Mouse (Mus musculus): ENCODE measurements around the gene Ercc1. TPM values are rescaled to one million over a fixed set of nuclear protein-coding genes. Genes with fewer than 3 reads are reported as not detected.

Ercc1 gene
- polyA plus RNA-seq, 1 experiment from 2014 or later, result 108 TPM

MicroRNA genes within 50 kb of the gene (microRNA counts, 519-probe panel; counts per million panel counts)
- microRNA mmu-miR-343, result not detected

Other genes with a start within 250 kb of the Ercc1 start
- gene Gm4969, start 226.4 kb upstream of the Ercc1 start, polyA plus RNA-seq (2014; fragmentation: Nextera tagmentation; extraction: Ambion mirVana), result 1.0 and 1.4 TPM in 2 replicates
- gene Fbxo46, start 224.9 kb upstream of the Ercc1 start, polyA plus RNA-seq (2014; fragmentation: Nextera tagmentation; extraction: Ambion mirVana), result 8.7 and 8.8 TPM in 2 replicates
- gene Qpctl, start 195.5 kb upstream of the Ercc1 start, polyA plus RNA-seq (2014; fragmentation: Nextera tagmentation; extraction: Ambion mirVana), result 11.7 and 12.0 TPM in 2 replicates
- 143 and 149 TPM in 2 replicates for gene Snrpd2, start 195.1 kb upstream of the Ercc1 start, polyA plus RNA-seq (2014; fragmentation: Nextera tagmentation; extraction: Ambion mirVana)
- gene Gipr, start 178.7 kb upstream of the Ercc1 start, polyA plus RNA-seq (2014; fragmentation: Nextera tagmentation; extraction: Ambion mirVana), result 0.89 and 1.7 TPM in 2 replicates
- 1.4 and 2.0 TPM in 2 replicates for gene Eml2, start 168.4 kb upstream of the Ercc1 start, polyA plus RNA-seq (2014; fragmentation: Nextera tagmentation; extraction: Ambion mirVana)
- gene Gpr4, start 132.2 kb upstream of the Ercc1 start, polyA plus RNA-seq (2014; fragmentation: Nextera tagmentation; extraction: Ambion mirVana), result 1.6 and 2.6 TPM in 2 replicates
- 42.2 and 42.4 TPM in 2 replicates for gene Opa3, start 116.4 kb upstream of the Ercc1 start, polyA plus RNA-seq (2014; fragmentation: Nextera tagmentation; extraction: Ambion mirVana)
- gene Vasp, start 73.0 kb upstream of the Ercc1 start, polyA plus RNA-seq (2014; fragmentation: Nextera tagmentation; extraction: Ambion mirVana), result 29.2 and 50.2 TPM in 2 replicates
- gene Ppm1n, start 64.7 kb upstream of the Ercc1 start, polyA plus RNA-seq (2014; fragmentation: Nextera tagmentation; extraction: Ambion mirVana), result 0.18 TPM in 1 of 2 replicates, not detected in the other
- 49.6 and 52.1 TPM in 2 replicates for gene Rtn2, start 62.2 kb upstream of the Ercc1 start, polyA plus RNA-seq (2014; fragmentation: Nextera tagmentation; extraction: Ambion mirVana)
- gene Fosb, start 34.7 kb upstream of the Ercc1 start, polyA plus RNA-seq (2014; fragmentation: Nextera tagmentation; extraction: Ambion mirVana), result not detected in 2 replicates
- 14.7 and 15.2 TPM in 2 replicates for gene Cd3eap, start 14.7 kb downstream of the Ercc1 start, polyA plus RNA-seq (2014; fragmentation: Nextera tagmentation; extraction: Ambion mirVana)
- 3.2 and 5.0 TPM in 2 replicates for gene Ppp1r13l, start 15.0 kb downstream of the Ercc1 start, polyA plus RNA-seq (2014; fragmentation: Nextera tagmentation; extraction: Ambion mirVana)
- gene Ercc2, start 37.2 kb downstream of the Ercc1 start, polyA plus RNA-seq (2014; fragmentation: Nextera tagmentation; extraction: Ambion mirVana), result 7.7 and 8.7 TPM in 2 replicates
- gene Klc3, start 59.3 kb downstream of the Ercc1 start, polyA plus RNA-seq (2014; fragmentation: Nextera tagmentation; extraction: Ambion mirVana), result 2.3 TPM in 2 replicates
- gene Ckm, start 60.0 kb downstream of the Ercc1 start, polyA plus RNA-seq (2014; fragmentation: Nextera tagmentation; extraction: Ambion mirVana), result 0.13 TPM in 1 of 2 replicates, not detected in the other
- gene Mark4, start 114.0 kb downstream of the Ercc1 start, polyA plus RNA-seq (2014; fragmentation: Nextera tagmentation; extraction: Ambion mirVana), result 11.5 and 13.3 TPM in 2 replicates
- gene Exoc3l2, start 118.6 kb downstream of the Ercc1 start, polyA plus RNA-seq (2014; fragmentation: Nextera tagmentation; extraction: Ambion mirVana), result 0.66 and 0.76 TPM in 2 replicates
- 2.4 and 2.5 TPM in 2 replicates for gene Bloc1s3, start 163.6 kb downstream of the Ercc1 start, polyA plus RNA-seq (2014; fragmentation: Nextera tagmentation; extraction: Ambion mirVana)
- gene Trappc6a, start 163.6 kb downstream of the Ercc1 start, polyA plus RNA-seq (2014; fragmentation: Nextera tagmentation; extraction: Ambion mirVana), result 45.7 and 49.8 TPM in 2 replicates
- 0.10 and 0.17 TPM in 2 replicates for gene Nkpd1, start 173.1 kb downstream of the Ercc1 start, polyA plus RNA-seq (2014; fragmentation: Nextera tagmentation; extraction: Ambion mirVana)
- gene Ppp1r37, start 218.3 kb downstream of the Ercc1 start, polyA plus RNA-seq (2014; fragmentation: Nextera tagmentation; extraction: Ambion mirVana), result 4.2 and 5.8 TPM in 2 replicates
- gene Zfp296, start 232.5 kb downstream of the Ercc1 start, polyA plus RNA-seq (2014; fragmentation: Nextera tagmentation; extraction: Ambion mirVana), result 0.22 and 0.38 TPM in 2 replicates
- gene Gemin7, start 232.8 kb downstream of the Ercc1 start, polyA plus RNA-seq (2014; fragmentation: Nextera tagmentation; extraction: Ambion mirVana), result 161 and 173 TPM in 2 replicates